Mouse (Mus musculus): Measurements from ENCODE around the gene Jmjd6. TPM values are rescaled to one million over a fixed set of nuclear protein-coding genes. Genes with fewer than 3 reads are reported as not detected.

The Jmjd6 gene
- polyA plus RNA-seq, 1 experiment = 44.1 TPM

- TF ChIP-seq CTCF (IDR thresholded peaks at IDR 0.05; ENCODE audit: borderline replicate concordance, extremely low read depth, insufficient read depth, insufficient read length) = no peak; the same call in 1 of the 2 replicates
- peak; percentile 43; the same call in 1 of the 2 replicates for TF ChIP-seq POLR2A (IDR thresholded peaks at IDR 0.05; ENCODE audit: borderline replicate concordance, extremely low read depth, insufficient read depth, insufficient read length, poor library complexity, severe bottlenecking)
- peak; percentile 96 for DNase-seq (ENCODE audit: low read depth)
Measured at GRCm38 (mm10) chr11:116810983-116811901, 32.0 kb downstream of the Jmjd6 start.

GRCm38 (mm10) chr11:116810528-116810927 is 32.7 kb downstream of the Jmjd6 start:
- TF ChIP-seq CTCF (IDR thresholded peaks at IDR 0.05; ENCODE audit: borderline replicate concordance, extremely low read depth, insufficient read depth, insufficient read length) (no peak), POLR2A (IDR thresholded peaks at IDR 0.05; ENCODE audit: borderline replicate concordance, extremely low read depth, insufficient read depth, insufficient read length, poor library complexity, severe bottlenecking) (no peak)

GRCm38 (mm10) chr11:116809520-116809919 is 33.7 kb downstream of the Jmjd6 start:
- TF ChIP-seq POLR2A (IDR thresholded peaks at IDR 0.05; ENCODE audit: borderline replicate concordance, extremely low read depth, insufficient read depth, insufficient read length, poor library complexity, severe bottlenecking) (no peak), CTCF (IDR thresholded peaks at IDR 0.05; ENCODE audit: borderline replicate concordance, extremely low read depth, insufficient read depth, insufficient read length) (no peak)
- no peak for DNase-seq (ENCODE audit: low read depth)

More at GRCm38 (mm10) chr11:116810528-116810927, 32.7 kb downstream of the Jmjd6 start:
- DNase-seq (ENCODE audit: low read depth) = peak; percentile 88

- DNase-seq (ENCODE audit: low read depth) = no peak
- TF ChIP-seq CTCF (IDR thresholded peaks at IDR 0.05; ENCODE audit: borderline replicate concordance, extremely low read depth, insufficient read depth, insufficient read length) (no peak), POLR2A (IDR thresholded peaks at IDR 0.05; ENCODE audit: borderline replicate concordance, extremely low read depth, insufficient read depth, insufficient read length, poor library complexity, severe bottlenecking) (no peak)
Measured at GRCm38 (mm10) chr11:116808811-116809395, 34.3 kb downstream of the Jmjd6 start.

- TF ChIP-seq CTCF (IDR thresholded peaks at IDR 0.05; ENCODE audit: borderline replicate concordance, extremely low read depth, insufficient read depth, insufficient read length) (peak; percentile 93), POLR2A (IDR thresholded peaks at IDR 0.05; ENCODE audit: borderline replicate concordance, extremely low read depth, insufficient read depth, insufficient read length, poor library complexity, severe bottlenecking) (no peak)
- peak; percentile 89 for DNase-seq (ENCODE audit: low read depth)
Measured at GRCm38 (mm10) chr11:116807938-116808606, 35.2 kb downstream of the Jmjd6 start.

- no peak for DNase-seq (ENCODE audit: low read depth)
- TF ChIP-seq CTCF (IDR thresholded peaks at IDR 0.05; ENCODE audit: borderline replicate concordance, extremely low read depth, insufficient read depth, insufficient read length) = no peak
- no peak for TF ChIP-seq POLR2A (IDR thresholded peaks at IDR 0.05; ENCODE audit: borderline replicate concordance, extremely low read depth, insufficient read depth, insufficient read length, poor library complexity, severe bottlenecking)
Measured at GRCm38 (mm10) chr11:116807526-116807925, 35.7 kb downstream of the Jmjd6 start.

GRCm38 (mm10) chr11:116807116-116807515 is 36.1 kb downstream of the Jmjd6 start:
- DNase-seq (ENCODE audit: low read depth) = peak; percentile 31
- TF ChIP-seq CTCF (IDR thresholded peaks at IDR 0.05; ENCODE audit: borderline replicate concordance, extremely low read depth, insufficient read depth, insufficient read length) (no peak), POLR2A (IDR thresholded peaks at IDR 0.05; ENCODE audit: borderline replicate concordance, extremely low read depth, insufficient read depth, insufficient read length, poor library complexity, severe bottlenecking) (no peak)

- TF ChIP-seq POLR2A (IDR thresholded peaks at IDR 0.05; ENCODE audit: borderline replicate concordance, extremely low read depth, insufficient read depth, insufficient read length, poor library complexity, severe bottlenecking) (no peak), CTCF (IDR thresholded peaks at IDR 0.05; ENCODE audit: borderline replicate concordance, extremely low read depth, insufficient read depth, insufficient read length) (no peak)
- DNase-seq (ENCODE audit: low read depth) = peak; percentile 33
Measured at GRCm38 (mm10) chr11:116806136-116807071, 36.8 kb downstream of the Jmjd6 start.

GRCm38 (mm10) chr11:116802709-116803108 is 40.5 kb downstream of the Jmjd6 start:
- no peak for DNase-seq (ENCODE audit: low read depth)
- TF ChIP-seq POLR2A (IDR thresholded peaks at IDR 0.05; ENCODE audit: borderline replicate concordance, extremely low read depth, insufficient read depth, insufficient read length, poor library complexity, severe bottlenecking) (no peak), CTCF (IDR thresholded peaks at IDR 0.05; ENCODE audit: borderline replicate concordance, extremely low read depth, insufficient read depth, insufficient read length) (no peak)

- no peak for DNase-seq (ENCODE audit: low read depth)
- TF ChIP-seq CTCF (IDR thresholded peaks at IDR 0.05; ENCODE audit: borderline replicate concordance, extremely low read depth, insufficient read depth, insufficient read length) (no peak), POLR2A (IDR thresholded peaks at IDR 0.05; ENCODE audit: borderline replicate concordance, extremely low read depth, insufficient read depth, insufficient read length, poor library complexity, severe bottlenecking) (no peak)
Measured at GRCm38 (mm10) chr11:116801106-116801505, 42.1 kb downstream of the Jmjd6 start.
